Mouse (Mus musculus): ENCODE results near the gene Trappc10.

DNA sequence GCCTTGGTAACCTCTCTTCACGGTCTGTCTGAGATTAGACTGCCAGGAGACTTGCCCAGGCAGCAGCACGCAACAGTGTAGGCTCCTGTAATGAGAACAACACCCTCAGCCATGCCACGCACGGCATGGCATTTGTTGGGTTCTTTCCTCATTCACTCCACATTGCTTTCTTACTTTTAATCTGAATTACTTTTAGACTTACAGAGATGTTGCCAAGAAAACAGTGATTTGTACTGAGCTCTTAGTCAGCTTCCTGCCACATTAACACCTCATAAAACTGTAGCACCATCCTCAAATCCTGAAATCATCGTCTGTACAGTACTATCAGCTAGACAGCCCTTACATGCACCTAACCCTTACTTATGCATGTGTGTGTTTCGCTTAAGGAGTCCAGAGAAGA lies 25.9 kb downstream of the Trappc10 start:
- no peak for TF ChIP-seq CTCF (IDR thresholded peaks at IDR 0.05; ENCODE audit: control insufficient read depth, insufficient read depth, insufficient read length)
- no peak for TF ChIP-seq MYOD1 (IDR thresholded peaks at IDR 0.05; ENCODE audit: control insufficient read depth, insufficient read length, low read depth)
- TF ChIP-seq MAX (IDR thresholded peaks at IDR 0.05): no peak
- TF ChIP-seq USF1 (IDR thresholded peaks at IDR 0.05; ENCODE audit: low read depth): no peak
- no peak for TF ChIP-seq MYOG (IDR thresholded peaks at IDR 0.05; ENCODE audit: control insufficient read depth, extremely low read depth, insufficient read length)
